Mouse (Mus musculus) layer of hippocampus, adult 11-12 months (tissue): ENCODE data around the gene Cars.
"Not testable (repeated sequence)": the region's sequence is repeated elsewhere in the genome, so short reads cannot be mapped to it uniquely, and the experiment has no call there.

Source experiments
- DNase-seq: peaks from one replicate; pipeline ENCODE4 v3.0.0; 2022; ENCODE audit warnings: low spot score

Gene Cars

DNA sequence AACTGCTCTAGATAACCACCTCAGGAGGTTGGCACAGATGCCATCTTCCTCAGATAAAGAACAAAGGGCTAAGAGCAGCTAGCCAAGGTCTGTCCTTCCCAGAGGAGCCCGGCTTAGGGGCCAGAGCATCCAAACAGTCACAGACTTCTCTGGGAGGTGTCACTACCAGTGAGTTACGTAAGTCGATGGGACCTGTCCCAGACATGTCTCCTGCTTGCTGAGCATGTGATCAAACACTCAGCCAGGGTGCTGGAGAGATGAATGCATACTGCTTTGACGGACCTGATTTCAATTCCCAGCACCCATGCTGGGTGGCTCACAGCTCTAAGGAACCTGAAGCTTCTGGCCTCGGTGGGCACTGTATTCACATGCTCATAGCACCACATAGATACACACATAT, 12.3 kb downstream of the Cars start:
- no peak for DNase-seq

GRCm38 (mm10) chr7:143583956-143584355, 15.9 kb downstream of the Cars start:
- peak; percentile 32 for DNase-seq

GRCm38 (mm10) chr7:143583025-143583424, 16.9 kb downstream of the Cars start:
- no peak for DNase-seq

DNA sequence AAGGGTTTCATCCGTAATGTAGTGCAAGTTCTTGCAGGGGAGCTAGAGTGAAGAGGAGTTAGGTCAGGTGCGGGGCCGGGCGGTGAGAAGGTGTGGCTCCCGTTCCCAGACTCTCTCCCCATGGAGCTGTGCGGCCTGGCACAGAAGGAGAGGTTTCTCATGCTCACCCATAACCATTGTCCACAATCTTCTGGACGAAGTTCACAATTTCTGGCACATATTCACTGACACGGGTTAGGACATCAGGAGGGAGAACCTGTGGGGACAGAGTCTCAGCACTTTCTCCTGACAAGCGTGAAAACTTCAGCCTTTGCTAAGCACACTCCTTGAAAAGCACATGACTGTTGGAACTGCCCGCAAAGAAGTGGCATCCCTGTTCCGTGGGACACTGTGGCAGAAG, 24.1 kb downstream of the Cars start:
- DNase-seq: no peak

DNA sequence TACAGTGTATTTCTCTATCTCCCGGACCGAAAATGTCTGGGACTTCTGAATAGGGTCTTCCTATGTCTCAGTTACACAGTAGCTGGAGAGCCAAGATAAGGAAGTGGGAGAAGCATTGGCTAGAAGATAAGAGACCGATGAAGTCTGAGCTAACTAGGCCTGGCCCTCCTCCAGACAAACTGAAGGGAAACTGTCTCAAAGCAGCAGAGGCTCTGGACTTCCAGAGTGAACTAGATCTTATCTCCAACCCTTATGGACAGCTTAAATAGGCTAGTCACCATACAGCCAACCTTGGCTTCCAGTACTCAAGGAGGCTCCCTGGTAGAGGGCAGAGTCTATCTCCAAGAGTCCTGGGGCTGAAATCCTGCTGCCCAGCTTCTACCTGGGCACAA, 34.2 kb downstream of the Cars start:
- DNase-seq: no peak

DNA sequence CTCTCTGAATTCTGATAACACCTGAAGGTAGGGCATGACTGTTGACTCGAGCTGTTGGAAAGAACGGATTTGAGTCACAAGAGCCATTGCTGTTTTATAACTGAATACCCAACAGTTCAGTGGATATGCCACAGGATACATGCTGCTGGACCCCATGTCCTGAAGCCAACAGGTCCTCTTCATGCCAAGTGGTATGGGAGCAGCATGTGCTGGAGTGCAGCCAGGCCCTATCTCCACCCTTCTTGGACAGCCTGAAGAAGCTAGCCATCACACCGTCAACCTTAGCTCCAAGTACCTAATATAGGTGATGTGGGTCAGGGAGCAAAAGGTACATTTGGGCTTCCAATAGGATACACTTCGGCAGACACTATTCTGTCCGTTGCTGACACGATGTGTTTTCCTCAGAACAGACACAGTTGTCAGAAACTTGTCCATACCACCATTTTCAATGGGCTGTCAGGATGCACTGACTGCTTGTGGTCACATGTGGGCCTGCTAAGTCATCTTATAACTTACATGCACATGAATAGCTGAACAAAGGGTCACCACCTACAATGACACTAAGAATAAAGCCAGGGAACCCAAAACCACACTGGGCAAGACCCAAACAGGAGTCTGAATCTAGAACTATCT, 34.8 kb downstream of the Cars start:
- DNase-seq: no peak

DNA sequence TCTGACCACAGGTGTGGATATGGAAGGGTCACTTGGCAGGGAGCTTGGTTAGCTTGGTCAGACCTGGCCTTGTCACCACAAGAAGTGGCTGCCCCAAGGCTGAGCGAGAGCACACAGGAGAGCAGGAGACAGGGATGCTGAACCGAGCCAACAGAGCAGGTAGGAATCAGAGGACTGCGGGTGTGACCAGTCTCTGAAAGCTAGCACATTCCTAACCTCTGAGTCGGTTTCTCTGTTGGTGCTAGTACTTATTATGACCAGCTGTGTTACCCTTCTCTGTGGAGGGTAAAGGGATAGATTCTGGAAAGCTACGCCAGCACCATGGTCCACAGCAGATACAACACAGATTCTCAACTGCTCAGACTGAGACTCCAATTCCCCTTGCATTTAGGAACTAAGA, 36.1 kb downstream of the Cars start:
- DNase-seq: no peak

- DNase-seq: no peak
These were observed 42.3 kb downstream of the Cars start for GRCm38 (mm10) chr7:143557616-143558015.

DNA sequence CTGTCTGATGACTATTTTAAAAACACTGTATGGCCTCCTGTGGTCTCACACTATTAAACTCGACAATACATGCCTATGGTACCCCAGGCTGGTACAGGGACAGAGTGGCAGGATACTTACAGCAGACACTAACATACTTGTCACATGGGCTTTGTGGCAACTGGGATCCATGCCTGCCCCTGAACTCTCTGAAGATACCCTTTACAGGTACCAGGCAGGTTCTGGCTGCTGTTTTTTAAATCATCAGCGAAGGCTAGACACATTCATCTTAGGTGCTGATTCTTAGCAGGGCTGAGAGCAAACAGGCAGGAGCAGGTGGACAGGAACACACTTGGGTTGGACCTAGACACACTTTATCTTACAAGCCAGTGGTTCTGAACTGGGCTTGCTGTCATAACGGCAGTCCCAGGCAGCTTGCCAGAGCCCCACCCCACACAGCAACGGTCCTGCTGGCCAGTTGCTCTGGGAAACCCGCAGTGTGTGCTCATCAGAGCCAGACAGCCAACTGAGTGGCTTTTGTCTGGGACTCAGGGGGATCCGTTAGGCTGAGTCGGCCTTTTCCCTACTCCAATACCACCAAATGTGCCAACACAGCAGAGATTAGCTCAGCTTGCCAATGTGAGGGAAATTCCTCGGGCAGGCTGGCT, 42.8 kb downstream of the Cars start:
- DNase-seq: peak; percentile 44

- DNase-seq: peak; percentile 14
These were observed 50.2 kb downstream of the Cars start for GRCm38 (mm10) chr7:143549588-143550220.

DNA sequence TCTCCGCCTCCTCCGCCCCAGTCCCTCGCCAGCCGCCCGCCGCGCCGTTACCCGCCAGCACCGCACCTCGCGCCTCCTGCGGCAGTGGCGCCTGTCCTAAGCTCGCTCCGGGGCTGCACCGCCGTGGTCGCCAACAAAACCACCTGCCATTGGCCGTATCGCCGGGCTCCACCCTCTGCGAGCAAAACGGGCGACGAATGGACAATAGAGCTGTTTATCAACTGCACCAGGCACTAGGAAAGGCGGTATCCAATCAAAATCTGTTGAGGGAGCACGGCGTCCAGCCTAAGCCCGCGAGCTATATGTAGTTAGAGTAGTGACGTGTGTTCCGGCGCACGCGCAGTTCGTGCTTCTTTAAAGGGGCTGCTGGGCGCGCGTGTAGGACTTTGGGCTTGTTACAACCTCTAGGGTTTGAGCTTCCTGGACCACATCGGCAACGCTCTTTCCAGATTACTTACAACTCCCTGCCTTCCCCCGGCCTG, 50.9 kb downstream of the Cars start, which contains the start of gene Nap1l4:
Nap1l4 (minus strand) TSS at position 131 of the 482 bp plus-strand sequence.
- peak; percentile 100 for DNase-seq

GRCm38 (mm10) chr7:143548231-143548961, 51.5 kb downstream of the Cars start:
- DNase-seq: peak; percentile 45

DNA sequence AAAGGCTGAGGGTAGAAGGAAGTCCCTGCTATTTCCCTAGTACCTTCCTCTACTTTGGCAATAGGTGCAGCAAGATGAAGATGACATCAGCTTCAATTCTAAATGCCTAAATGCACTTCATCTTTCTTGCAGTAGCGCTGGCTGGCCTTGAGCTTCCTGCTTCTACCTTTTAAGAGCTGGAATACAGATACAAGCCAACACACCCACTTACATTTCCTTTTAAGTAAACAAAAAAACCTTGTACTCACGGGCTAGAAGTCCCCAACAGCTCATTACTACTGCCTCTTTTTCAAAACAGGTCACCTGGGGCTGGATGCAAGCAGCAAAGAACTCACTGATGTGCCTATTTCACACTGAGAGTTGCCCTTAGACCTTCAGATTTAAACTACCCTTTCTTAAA, 53.3 kb downstream of the Cars start:
- DNase-seq: no peak

GRCm38 (mm10) chr7:143544368-143544767, 55.5 kb downstream of the Cars start:
- peak; percentile 23 for DNase-seq

- DNase-seq: no peak
These were observed 61.2 kb downstream of the Cars start for GRCm38 (mm10) chr7:143538671-143539070.

GRCm38 (mm10) chr7:143538229-143538628, 61.7 kb downstream of the Cars start:
- DNase-seq: not testable (repeated sequence)

DNA sequence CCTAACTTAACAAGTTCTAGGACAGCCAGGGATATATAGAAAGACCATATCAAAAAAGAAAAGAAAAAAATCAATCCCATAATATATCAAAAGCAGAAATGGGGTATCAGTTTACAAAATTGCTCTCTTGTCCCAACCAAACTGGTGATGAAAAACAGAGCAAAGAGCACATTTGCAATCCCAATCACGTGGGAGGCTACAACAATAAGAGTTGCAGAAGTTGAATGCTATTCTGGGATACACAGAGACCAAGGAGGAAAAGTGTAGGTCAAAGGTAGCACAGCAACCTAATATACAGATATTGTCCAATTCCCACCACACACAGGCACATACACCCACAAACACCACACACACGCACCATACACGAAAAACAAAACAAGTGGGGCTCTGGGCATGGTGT, 63.6 kb downstream of the Cars start:
- no peak for DNase-seq

DNA sequence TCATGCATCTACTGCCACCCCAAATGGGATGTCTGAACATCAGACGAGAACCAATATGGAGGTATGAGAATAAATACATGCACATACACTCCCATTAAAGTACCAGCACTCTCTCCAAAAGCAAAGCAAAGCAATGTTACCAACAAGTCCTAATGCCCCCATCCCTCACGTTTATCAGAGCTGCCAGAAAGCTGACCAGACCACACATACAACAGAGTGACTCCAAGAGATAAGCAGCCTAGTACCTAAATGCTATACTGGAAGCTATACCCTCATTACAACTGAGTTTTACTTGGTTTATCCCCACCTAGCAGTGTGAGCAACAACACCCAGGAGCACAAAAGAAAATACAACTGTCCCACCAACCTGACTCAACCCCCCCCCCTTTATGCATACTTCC, 66.6 kb downstream of the Cars start:
- DNase-seq: no peak

GRCm38 (mm10) chr7:143532410-143532809, 67.5 kb downstream of the Cars start:
- no peak for DNase-seq

DNA sequence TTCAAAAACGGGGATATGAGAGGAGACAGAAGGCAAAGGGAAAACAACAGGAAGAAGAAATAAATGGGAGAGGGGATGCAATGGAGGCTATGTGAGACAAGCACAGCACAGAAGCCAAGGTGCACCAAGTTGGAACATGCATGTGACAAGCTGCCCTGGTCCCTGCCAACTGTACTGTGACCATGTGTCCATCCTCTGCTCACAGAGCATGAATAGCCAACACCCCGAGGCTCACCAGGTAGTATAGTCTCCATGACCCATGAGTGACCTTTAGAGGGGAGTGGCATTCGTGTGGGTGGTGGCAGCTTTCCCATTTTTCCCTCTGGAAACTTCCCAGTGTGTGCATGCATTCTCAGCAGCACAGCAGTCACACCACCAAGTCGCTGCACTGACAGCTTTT, 80.6 kb downstream of the Cars start:
- no peak for DNase-seq

GRCm38 (mm10) chr7:143514416-143514768, 85.5 kb downstream of the Cars start:
- DNase-seq: no peak

- DNase-seq: peak; percentile 47
These were observed 86.0 kb downstream of the Cars start for GRCm38 (mm10) chr7:143513763-143514415.
